Mouse (Mus musculus) heart, postnatal 0 days (tissue): ENCODE results near the gene Aarsd1.

Experiments
- CTCF ChIP-seq: IDR thresholded peaks from 2 replicates; pipeline ENCODE4 v1.5.1; 2016; ENCODE audit warnings: antibody characterized with exemption, control low read depth, low read depth
- EP300 ChIP-seq: IDR thresholded peaks from 2 replicates; pipeline ENCODE4 v1.6.1; 2016; ENCODE audit warnings: antibody characterized with exemption, low read depth

DNA sequence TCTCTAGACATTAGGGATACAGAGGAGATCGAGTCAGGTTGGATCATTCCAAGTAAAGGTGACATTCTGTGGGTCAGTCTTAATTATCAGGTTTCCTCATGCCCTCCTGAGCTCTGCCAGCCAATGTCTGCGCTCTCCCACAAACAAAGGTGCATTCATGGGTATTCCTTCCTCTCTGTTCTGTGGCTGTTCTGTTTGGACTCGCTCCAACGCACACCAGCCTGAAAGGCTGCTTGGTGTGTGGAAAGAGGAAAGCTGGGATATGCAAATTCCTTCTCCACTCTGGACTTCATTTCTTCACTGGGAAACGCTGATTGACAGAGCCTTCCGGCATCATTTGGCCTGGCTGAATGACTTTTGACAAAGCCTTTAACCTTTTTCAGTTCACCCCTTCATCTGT is 37.3 kb upstream of the Aarsd1 start:
- TF ChIP-seq CTCF (no peak), EP300 (no peak)
